Mouse (Mus musculus) kidney, embryonic 16.5 days (tissue): Measurements from ENCODE around the gene Dnajc16. TPM values are rescaled to one million over a fixed set of nuclear protein-coding genes. Genes with fewer than 3 reads are reported as not detected.

Experiments
- ATAC-seq: fragments of 200-750 bp; cut with Nextera tagmentation; 2 replicates; pipeline ENCODE4 v1.8.0; 2017; ENCODE audit warnings: moderate TSS enrichment; ENCODE audit not compliant: low FRiP score, low TSS enrichment
- H3K27ac ChIP-seq: fragments of 300-500 bp; sonication (generic); 2 replicates; pipeline ENCODE4 v1.5.1; 2014; ENCODE audit warnings: low read length
- H3K27me3 ChIP-seq: fragments of 300-500 bp; sonication (generic); 2 replicates; pipeline ENCODE4 v1.6.1; 2014; ENCODE audit warnings: low read length, control low read depth, mixed read lengths; ENCODE audit not compliant: insufficient read depth
- H3K36me3 ChIP-seq: fragments of 300-500 bp; sonication (generic); 2 replicates; pipeline ENCODE4 v1.6.1; 2014; ENCODE audit warnings: low read length, control low read depth, mixed read lengths; ENCODE audit not compliant: insufficient read depth
- H3K4me1 ChIP-seq: fragments of 300-500 bp; sonication (generic); 2 replicates; pipeline ENCODE4 v1.6.1; 2014; ENCODE audit warnings: low read length, control low read depth, mixed read lengths; ENCODE audit not compliant: insufficient read depth
- H3K4me2 ChIP-seq: fragments of 300-500 bp; sonication (generic); replicated peaks from 2 replicates; pipeline ENCODE4 v1.6.1; 2014; ENCODE audit warnings: low read depth, low read length
- H3K4me3 ChIP-seq: fragments of 300-500 bp; sonication (generic); 2 replicates; pipeline ENCODE4 v1.5.1; 2014; ENCODE audit warnings: mild to moderate bottlenecking, low read length
- H3K9ac ChIP-seq: fragments of 300-500 bp; sonication (generic); replicated peaks from 2 replicates; pipeline ENCODE4 v1.6.1; 2014; ENCODE audit warnings: low read length
- H3K9me3 ChIP-seq: fragments of 300-500 bp; sonication (generic); 2 replicates; pipeline ENCODE4 v1.6.1; 2016; ENCODE audit warnings: low read length, control low read depth
- WGBS: fragments of 180-500 bp; shearing (Covaris S2); extraction: QIAGEN DNeasy Blood & Tissue Kit; methylation state at CpG from one replicate; pipeline ENCODE4 v1.1.7; 2014; 5-methylcytosine and 5-hydroxymethylcytosine counted together
- polyA plus RNA-seq: library from polyadenylated mRNA; unstranded; fragments of >200 nt; fragmentation: Nextera tagmentation; extraction: Ambion mirVana; gene quantifications from 2 replicates; pipeline ENCODE4 v1.2.1, GENCODE M21; 2015

Dnajc16 gene
- polyA plus RNA-seq, 1 experiment from 2014 or later: 5.4 TPM

DNA sequence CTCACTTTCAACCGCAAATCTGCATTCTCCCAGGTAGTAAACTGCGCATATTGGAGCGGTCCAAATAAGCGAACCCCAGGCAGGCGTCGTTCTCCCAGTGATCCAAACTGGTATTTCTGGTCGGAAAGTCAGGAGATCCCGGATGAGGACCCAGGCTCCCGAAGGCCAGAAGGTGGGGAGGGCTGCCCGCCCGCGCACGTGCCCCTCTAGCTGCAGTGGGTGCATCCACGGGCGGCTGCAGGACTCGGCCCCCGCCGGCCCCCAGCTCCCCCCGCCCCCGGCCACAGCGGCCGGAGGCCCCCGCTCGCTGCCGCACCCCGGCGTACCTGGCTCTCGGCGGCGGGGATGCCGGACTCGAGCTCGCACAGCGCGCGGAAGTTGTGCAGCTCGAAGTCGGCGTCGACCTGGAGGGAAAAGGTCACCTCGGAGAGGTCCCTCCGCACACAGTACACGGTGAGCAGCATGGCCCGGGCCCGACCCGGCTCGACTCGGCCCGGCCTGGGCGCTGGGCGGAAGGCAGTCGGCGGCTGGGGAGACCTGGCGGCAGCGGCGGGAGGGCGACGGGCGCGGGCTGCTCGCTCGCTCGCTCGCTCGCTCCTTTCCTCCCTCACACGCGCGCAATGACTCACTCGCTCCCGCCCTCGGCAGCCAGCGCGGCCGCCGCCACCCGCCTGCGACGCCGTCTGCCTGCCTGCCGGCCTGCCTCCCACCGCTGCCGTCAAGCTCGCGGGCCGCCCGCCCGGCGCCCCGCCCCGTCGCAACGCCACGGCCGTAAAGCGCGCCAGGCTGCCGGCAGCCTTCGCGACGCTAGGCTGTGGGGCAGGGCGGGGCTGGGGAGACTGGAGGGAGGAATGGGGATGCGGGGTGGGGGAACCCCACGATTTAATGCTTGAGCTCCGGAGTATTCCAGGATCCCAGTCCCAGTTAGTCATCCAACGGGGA lies 67.7 kb downstream of the Dnajc16 start, which contains the start of gene Ddi2:
Ddi2 (minus strand) TSS at position 689 of the 942 bp plus-strand sequence.
- Histone ChIP-seq H3K4me1 (peaks cover 45% of the 10 kb centered on the region), H3K9ac (peak within 1 kb of the TSS; percentile 99), H3K9me3 (no peaks in the 10 kb centered on the region), H3K4me2 (peak within 1 kb of the TSS; percentile 77), H3K36me3 (peaks cover 9% of the 10 kb centered on the region), H3K4me3 (peak within 1 kb of the TSS; percentile 98), H3K27me3 (no peaks in the 10 kb centered on the region), H3K27ac (peak within 1 kb of the TSS; percentile 97)
- ATAC-seq: peak; percentile 92
- 1% methylated on average over 96 of the region's 105 CpGs for WGBS

DNA sequence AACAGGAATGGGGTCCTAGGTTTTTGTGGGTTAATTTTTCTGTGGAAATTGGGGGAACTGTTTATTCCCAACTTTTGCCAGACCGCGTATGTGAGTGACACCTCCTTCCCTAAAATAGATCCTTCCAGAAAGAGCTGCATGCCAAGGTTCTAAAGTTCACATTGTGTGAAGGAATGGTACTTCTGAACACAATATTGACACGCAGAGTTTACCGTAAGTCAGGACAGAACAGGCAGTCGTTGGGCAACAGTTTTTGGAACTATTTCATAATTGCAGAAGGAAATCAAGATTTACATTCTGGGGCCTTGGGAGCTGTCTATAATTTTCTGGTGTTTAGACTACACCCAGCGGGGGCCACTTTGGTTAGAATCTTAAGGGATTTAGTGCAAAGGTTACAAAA lies 68.8 kb downstream of the Dnajc16 start:
- no peak for ATAC-seq
- H3K27ac ChIP-seq: peak overlapping the region; percentile 97; the same call in 1 of the 2 replicates
- 54% methylated on average over 6 of the region's 6 CpGs for WGBS

DNA sequence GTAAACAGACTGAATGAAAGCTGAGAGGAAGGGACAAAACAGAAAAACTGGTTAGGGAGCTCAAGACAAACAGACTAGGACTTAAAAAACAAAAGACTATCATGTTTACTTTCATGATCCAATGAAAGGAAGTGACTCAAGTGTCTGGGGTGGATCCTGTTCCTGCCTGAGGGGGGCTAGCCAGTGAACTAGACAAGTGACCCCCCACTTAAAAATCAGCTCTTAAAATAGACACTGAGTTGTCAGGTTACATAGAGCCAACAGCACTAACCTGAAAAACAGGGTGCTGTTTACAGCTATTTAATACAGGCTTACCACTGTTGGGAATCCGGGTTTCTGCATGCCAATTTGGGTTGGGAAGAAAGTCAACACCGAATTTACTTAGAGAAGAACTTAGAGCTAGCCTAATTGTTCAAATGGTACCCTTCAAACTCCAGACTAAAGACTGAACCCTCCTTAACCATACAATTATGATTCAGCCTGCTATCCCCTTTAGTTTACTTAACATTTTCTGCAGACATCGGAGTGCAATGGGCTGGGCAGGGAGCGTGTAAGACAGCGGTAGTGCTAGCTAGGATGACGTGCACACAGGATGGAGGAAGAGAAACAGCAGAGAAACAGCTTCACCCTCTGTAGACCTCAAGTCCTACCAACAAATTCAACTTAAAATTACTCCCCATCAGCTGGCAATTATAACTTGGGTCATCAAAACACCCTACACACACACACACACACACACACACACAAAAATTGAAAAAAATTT lies 69.8 kb downstream of the Dnajc16 start:
- Histone ChIP-seq H3K27ac (0 out of 2 replicates have a peak overlapping the region, but pooled peaks have one; percentile 26), H3K4me3 (peak overlapping the region; percentile 98; the same call in 1 of the 2 replicates)

More for the DNA sequence above, 68.8 kb downstream of the Dnajc16 start:
- Histone ChIP-seq H3K9me3 (no peaks in the 10 kb centered on the region), H3K36me3 (peaks cover 9% of the 10 kb centered on the region), H3K4me1 (peaks cover 45% of the 10 kb centered on the region), H3K9ac (peak overlapping the region; percentile 99), H3K4me3 (peak overlapping the region; percentile 98), H3K4me2 (peak overlapping the region; percentile 77), H3K27me3 (no peaks in the 10 kb centered on the region)

DNA sequence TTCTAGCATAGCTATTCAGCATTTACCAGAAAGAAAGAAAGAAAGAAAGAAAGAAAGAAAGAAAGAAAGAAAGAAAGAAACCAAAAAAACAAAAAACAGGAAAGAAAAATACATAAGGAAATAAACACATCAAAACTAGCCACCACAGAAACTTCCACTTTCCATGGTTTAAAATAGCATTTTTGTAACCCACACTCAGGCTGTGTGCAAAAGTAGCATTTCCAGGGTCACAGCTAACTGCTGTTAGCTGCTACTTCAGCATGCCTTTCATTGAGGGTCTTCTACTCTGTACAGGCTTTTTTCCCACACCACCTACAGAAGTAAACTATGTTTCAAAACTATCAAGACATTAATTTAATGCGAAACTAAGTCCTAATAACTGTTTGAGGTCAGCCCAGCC lies 71.4 kb downstream of the Dnajc16 start:
- Histone ChIP-seq H3K4me3 (no peak overlapping the region), H3K9me3 (no peaks in the 10 kb centered on the region), H3K4me2 (no peak overlapping the region), H3K9ac (no peak overlapping the region), H3K36me3 (peaks cover 9% of the 10 kb centered on the region), H3K27ac (0 out of 2 replicates have a peak overlapping the region, but pooled peaks have one; percentile 34), H3K27me3 (no peaks in the 10 kb centered on the region), H3K4me1 (peaks cover 54% of the 10 kb centered on the region)
- 81% methylated on average over 1 of the region's 1 CpGs for WGBS
- no peak for ATAC-seq

More for the DNA sequence above, 69.8 kb downstream of the Dnajc16 start:
- ATAC-seq: no peak
- Histone ChIP-seq H3K4me2 (peak overlapping the region; percentile 77), H3K9me3 (no peaks in the 10 kb centered on the region), H3K27me3 (no peaks in the 10 kb centered on the region), H3K36me3 (peaks cover 9% of the 10 kb centered on the region), H3K4me1 (peaks cover 48% of the 10 kb centered on the region), H3K9ac (no peak overlapping the region; the same call in 1 of the 2 replicates)
- WGBS: 60% methylated on average over 6 of the region's 6 CpGs

DNA sequence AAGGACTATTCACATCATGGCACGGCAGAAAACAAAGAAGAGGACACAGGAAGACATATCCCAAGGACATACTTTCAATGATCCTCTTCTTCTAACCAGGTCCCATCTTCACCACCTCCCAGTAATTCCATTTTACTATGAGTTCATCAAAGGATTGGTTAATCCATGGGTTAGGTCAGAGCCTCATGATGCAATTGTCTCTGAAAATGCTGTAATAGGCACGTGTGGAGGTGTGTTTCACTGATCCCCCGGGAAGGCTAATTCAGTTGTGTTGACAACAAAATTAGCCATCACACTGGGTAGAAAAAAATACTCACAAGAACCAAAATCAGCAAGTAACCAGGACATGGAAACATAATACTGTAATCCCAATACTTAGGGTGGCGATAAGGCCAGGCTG lies 73.1 kb downstream of the Dnajc16 start:
- WGBS: 81% methylated on average over 4 of the region's 4 CpGs
- H3K27ac ChIP-seq: no peak overlapping the region
- H3K36me3 ChIP-seq: peaks cover 16% of the 10 kb centered on the region
- no peak overlapping the region for H3K4me3 ChIP-seq
- H3K27me3 ChIP-seq: no peaks in the 10 kb centered on the region
- H3K9me3 ChIP-seq: no peaks in the 10 kb centered on the region
- no peak overlapping the region for H3K4me2 ChIP-seq
- no peak overlapping the region for H3K9ac ChIP-seq
- ATAC-seq: no peak
- peaks cover 60% of the 10 kb centered on the region for H3K4me1 ChIP-seq

DNA sequence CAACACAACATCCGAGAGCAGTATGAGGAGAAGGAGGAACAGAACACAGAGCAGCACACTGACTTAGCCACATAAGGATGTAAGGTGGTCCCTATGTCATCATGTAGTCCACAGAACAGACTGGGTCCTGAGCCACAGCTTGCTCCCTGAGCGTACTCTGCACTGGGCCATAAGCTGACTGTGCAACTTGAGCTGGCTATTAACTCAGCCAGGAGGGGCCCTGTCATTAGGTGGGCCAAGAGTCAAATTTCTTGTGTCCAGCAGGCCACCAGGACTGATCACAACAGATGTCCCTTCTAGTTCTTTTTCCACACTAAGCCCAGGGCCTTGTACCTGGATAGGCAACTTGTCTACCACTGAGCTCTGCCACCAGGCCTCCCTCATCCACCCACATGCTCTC lies 75.7 kb downstream of the Dnajc16 start:
- Histone ChIP-seq H3K27ac (peak overlapping the region; percentile 22), H3K4me2 (no peak overlapping the region), H3K27me3 (no peaks in the 10 kb centered on the region), H3K4me1 (peaks cover 37% of the 10 kb centered on the region), H3K4me3 (no peak overlapping the region), H3K36me3 (peaks cover 31% of the 10 kb centered on the region), H3K9me3 (no peaks in the 10 kb centered on the region), H3K9ac (no peak overlapping the region)
- WGBS: 28% methylated on average over 2 of the region's 2 CpGs
- ATAC-seq: peak; percentile 88

DNA sequence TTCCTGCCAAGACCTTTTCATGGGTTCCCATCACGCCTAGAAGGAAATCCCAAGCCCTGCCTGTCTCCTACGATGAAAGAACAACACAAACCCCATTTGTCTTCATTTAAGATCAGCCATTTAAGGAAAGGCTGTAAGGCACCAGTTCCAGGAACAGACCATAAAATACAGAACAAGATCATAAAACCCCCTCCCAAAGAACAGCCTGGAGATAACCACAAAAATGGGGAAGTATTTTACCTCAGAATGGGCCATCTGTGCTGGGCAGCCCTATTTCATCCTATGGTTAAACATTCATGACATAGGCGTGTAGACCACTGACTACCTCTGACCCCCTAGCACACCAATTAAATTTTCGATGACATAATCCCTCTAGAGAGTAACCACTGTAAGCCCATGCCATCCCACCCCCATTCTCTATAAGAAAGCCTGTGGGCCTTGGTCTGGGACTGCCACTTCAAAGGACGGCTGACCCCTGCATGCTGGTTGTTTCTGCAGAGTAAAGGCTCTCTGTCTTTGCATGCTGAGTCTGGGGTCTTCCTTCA lies 77.1 kb downstream of the Dnajc16 start:
- no peak overlapping the region for H3K27ac ChIP-seq
- H3K4me1 ChIP-seq: peaks cover 30% of the 10 kb centered on the region
- WGBS: 45% methylated on average over 5 of the region's 5 CpGs
- no peak overlapping the region for H3K4me3 ChIP-seq
- H3K4me2 ChIP-seq: no peak overlapping the region
- H3K9ac ChIP-seq: no peak overlapping the region
- H3K36me3 ChIP-seq: peaks cover 40% of the 10 kb centered on the region
- no peaks in the 10 kb centered on the region for H3K9me3 ChIP-seq
- no peak for ATAC-seq
- no peaks in the 10 kb centered on the region for H3K27me3 ChIP-seq

DNA sequence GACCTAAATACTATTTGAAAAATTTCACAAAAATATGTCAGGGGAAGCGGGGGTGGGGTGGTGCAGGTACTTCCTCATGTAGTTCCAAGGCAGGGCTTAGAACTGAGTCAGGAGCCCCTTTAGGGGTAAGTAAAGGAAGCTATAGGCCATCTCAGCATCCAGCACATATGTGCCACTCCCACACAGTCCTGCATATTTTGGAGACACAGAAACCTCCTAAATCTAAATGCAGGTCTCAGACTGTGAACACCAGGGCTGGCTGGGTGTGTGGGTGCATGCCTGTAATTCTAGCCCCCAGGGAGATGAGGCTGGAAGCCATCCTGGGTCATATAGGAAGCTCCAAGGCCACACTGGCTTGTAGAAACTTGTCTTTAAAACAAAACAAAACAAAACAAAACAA lies 79.5 kb downstream of the Dnajc16 start:
- no peak overlapping the region for H3K27ac ChIP-seq
- H3K36me3 ChIP-seq: peaks cover 64% of the 10 kb centered on the region
- peaks cover 30% of the 10 kb centered on the region for H3K4me1 ChIP-seq
- ATAC-seq: no peak
- 96% methylated on average over 1 of the region's 1 CpGs for WGBS
- H3K9ac ChIP-seq: no peak overlapping the region
- no peak overlapping the region for H3K4me2 ChIP-seq
- H3K4me3 ChIP-seq: no peak overlapping the region
- no peaks in the 10 kb centered on the region for H3K27me3 ChIP-seq
- H3K9me3 ChIP-seq: no peaks in the 10 kb centered on the region
